Mouse (Mus musculus) NIH3T3 (cell line): ENCODE measurements around the gene Gli2.

Experiments
- DNase-seq: peaks from one replicate; pipeline ENCODE4 v3.0.0-alpha.2; 2012; ENCODE audit warnings: low read depth

Gli2 gene

GRCm38 (mm10) chr1:119051192-119051937 lies 2.1 kb downstream of the Gli2 start:
- peak; percentile 68 for DNase-seq

DNA sequence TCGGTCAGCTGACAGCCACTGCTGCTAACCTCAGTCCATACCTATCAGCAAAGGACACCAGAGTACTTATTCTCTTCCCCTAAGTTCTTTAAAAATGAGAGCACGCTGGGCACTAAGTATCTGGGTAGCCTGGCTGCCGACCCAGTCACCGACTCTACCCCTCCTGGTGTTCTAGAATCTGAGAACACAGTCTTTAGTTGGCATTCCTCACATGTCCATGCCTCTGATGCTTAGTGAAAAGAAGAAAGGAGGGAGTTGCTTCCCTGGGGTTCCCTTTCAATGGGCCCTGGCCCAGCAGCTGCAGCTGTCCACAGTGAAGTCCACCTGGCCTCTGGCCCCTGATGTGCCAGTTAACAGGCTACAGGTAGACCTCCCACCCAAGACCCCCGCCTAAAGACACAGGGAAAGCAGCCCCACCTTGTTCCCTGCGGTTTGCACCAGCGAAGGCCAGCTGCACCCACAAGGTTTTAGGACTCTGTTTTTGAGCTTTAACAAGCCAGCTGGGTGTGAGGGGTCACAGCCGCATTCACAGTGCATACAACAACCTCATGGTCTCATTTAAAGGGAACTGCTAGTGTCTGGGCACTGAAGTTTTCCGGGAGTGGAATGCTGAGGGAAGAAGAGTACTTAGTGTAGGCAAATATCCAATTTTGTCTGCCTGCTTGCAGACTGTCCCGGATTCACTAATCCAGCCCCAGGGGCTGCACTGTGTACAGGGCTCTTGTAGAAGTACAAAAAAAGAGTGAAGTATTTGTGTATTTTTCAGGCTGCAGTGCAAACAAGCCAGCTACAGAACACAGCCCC lies 3.4 kb downstream of the Gli2 start:
- no peak for DNase-seq

DNA sequence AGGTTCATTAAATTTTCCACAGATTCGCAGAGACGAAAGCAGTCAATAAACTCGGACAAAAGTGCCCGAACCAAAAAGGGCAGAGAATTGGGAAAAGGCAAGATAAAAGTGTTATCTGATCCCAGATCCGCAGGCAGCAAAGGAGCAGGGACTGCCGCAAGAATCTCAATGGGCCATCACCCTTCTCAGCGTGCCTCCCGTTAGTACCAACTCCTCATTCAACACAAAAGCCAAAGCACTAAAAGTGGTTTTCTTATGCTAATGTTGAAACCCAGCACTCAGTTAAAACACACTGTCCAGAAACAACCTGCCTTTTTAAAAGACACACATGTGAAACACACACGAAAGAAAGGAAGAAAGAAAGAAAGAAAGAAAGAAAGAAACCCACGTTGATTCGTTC lies 4.4 kb downstream of the Gli2 start:
- DNase-seq: no peak

DNA sequence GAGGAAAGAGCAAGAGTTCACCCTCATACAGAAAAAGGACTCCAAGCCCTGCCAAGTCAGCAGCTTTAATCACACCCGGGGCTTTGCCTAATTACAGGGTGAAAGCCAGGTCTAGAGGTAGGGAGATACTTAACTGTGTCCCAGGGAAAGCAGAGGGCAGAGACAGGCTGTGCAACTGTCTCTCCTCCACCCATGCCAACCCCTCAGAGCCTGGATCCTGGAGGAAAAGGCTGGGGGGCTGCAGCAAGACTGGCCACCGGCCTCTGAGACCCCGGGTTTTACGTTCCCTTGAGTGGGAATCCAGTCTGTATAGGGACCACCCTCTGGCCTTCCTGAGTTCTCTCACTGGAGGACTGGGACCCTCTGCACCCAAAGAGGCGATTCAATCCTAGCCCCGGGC lies 4.9 kb downstream of the Gli2 start:
- DNase-seq: no peak

- DNase-seq: peak; percentile 73
Observed at GRCm38 (mm10) chr1:119047462-119048371, 5.7 kb downstream of the Gli2 start.

DNA sequence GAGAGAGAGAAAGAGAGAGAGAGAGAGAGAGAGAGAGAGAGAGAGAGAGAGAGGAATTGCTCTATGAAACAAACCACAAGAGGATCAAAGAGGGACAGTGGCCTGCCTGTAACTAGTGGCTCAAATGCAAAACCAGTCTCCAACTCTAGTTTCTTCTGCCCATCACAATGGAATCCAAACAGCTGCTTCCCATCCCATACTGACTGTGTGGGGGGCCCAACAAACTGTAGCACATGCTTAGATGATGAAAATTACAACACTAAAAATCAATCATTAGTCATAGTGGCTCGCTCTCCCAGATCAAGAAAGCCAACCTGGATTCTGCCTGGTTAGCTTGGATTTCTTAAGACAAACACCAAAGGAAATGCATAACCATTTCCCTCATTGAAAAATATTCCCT lies 15.0 kb downstream of the Gli2 start:
- no peak for DNase-seq

GRCm38 (mm10) chr1:119035931-119036330 lies 17.5 kb downstream of the Gli2 start:
- no peak for DNase-seq

DNA sequence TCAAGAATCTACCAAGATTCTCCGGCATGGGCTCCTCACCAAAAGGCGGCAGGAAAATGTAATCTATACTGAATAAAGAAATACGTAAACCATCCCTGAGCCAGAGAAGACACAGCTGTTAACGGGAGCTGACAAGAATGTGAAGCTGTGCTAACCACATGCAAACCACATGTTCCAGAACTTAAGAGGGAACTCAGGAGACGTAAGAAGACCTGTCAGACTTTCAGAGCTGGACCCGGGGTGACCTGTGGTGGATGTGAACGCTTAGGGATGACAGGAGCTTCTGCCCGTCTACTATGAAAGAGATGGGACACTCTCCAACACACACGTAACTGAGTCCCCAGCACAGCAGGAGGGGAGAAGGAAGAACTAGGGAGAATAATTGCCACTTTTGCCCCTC lies 18.1 kb downstream of the Gli2 start:
- DNase-seq: no peak

GRCm38 (mm10) chr1:119034163-119034705 lies 19.2 kb downstream of the Gli2 start:
- DNase-seq: peak; percentile 18

DNA sequence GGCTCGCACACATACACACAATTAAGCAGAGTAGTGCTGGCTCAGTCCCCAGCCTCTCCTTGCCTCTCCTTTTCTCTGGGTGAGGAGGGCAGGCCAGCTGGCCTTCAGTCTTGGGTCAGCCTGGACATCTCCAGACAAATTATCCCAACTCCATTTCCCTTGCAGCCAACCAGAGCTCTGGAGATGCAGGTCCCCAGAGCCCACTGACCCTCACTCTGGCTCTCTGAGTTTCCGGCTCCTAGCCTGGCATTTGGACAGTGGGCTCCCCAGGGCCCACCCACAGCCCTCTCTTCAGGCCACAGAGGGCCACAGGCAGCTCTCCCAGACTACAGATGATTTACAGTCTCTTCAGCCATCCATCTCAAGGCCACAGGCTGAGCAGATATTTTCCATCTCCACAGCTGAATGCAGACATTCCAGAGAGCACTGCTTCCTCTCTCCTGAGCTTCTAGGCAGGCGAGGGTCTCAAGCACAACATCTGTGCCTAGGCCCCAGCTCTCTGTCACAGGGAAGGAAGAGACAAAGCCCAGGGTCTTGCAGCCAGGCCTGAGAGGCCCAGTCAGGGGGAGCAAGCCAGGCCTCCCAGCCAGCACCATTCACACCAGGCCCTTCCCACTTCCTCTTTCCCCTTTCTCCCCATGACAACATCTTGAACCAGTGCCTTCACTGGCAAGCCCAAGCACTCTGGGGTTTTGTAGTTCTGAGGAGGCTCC lies 19.8 kb downstream of the Gli2 start:
- DNase-seq: peak; percentile 92

GRCm38 (mm10) chr1:119031185-119031584 lies 22.2 kb downstream of the Gli2 start:
- DNase-seq: peak; percentile 41

DNA sequence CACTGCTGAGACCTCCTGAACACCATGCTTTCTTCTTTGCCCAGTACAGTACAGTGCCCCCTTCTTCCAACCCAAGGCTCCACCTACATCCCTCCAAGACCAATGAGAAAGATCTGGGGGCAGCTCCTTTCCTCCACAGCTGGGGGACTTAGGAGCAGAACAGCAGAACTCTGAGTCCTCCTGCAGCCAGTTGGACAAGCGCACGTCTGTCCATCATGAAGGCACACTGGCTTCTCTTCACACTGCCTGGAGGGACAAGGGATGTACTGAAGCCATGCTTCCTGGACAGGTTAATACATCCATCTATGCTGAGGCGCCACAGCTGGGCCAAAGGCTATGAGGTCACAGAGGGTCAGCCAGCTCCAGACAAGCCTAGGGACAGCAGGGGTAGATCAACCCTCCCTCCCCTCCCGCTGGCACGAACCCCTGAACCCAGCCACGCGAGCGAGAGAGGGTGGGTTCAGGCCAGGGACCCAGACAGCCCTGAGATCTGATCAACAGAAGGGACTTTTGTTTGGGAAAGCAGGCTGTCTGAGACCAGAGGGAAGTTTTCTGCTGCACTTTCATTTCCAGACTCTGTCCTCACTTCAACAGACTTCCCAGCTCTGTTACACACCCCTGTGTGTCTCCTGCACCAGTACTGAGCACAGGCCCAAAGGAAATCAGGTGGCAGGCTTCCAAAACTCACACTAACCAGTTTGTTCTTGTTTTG lies 27.6 kb downstream of the Gli2 start:
- DNase-seq: no peak

DNA sequence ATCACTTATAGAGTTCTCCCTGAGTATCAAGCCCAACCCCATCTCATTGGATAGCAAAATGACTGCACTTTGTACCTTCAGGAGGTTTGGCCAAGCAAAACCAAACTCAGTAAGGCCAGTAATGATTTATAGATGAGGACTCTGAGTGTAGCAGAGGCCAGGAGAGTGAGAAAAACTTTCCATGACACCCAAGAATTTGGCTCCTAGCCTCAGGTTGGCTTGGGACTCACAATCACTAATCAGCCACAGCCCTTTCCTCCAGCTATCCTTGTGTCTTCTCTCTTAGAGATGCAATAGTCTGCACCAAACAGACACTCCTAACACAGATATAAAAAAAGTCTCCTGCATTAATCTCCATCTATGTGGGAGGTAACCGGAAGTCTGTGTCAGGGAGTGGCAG lies 31.1 kb downstream of the Gli2 start:
- peak; percentile 83 for DNase-seq

DNA sequence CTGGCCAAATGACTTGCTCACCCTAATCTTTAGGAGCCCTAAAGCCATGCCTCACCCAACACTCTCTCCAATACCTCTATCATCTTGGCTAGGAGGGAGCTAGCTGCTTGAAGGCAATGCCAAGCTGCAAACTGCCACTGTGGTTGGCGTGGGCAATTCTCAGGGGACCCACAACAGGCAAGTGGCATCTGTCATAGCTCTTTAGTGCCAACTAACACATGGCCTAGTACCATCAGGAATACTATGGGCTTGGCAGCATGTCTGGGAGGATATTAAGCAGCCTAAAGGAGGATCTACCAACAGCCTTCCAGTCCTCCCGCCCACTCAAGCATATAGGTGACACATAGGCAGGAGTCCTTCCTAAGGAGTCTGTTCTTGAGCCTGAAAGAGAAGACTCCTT lies 33.3 kb downstream of the Gli2 start:
- no peak for DNase-seq

DNA sequence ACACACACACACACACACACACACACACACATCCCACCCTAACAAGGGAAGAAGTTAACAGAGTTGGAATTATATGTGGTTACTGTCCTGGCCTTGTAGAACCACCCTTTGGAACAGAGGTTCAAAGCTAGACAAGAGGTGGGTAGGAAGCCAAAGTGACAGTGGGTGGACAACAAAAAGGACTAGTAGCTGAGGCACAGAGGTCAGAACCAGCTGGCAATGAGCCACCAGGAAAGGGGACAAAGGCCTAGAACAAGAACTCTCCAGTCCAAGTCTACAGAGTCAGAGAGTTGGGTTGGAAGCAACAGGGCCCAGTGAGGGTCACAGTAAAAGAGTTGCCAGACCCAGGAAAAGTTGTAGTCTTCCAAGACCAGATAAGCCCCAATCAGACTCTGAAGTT lies 34.4 kb downstream of the Gli2 start:
- DNase-seq: no peak

DNA sequence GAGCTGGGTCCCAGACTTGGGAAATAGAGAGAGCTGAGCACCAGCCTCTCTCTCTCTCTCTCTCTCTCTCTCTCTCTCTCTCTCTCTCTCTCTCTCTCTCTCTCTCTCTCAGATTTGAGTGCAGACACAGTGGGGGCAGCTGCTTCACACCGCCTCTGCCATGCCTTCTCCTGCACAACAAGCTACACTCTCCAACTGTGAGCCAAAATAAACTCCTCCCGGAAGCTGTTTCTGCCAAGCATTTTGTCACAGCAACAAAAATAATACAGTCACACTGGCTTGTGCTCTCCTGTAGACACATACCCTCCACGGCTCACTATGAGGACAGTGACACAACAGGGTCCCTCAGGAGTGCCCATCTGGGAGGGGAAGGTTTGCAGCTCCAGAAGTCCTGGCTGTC lies 36.6 kb downstream of the Gli2 start:
- no peak for DNase-seq

DNA sequence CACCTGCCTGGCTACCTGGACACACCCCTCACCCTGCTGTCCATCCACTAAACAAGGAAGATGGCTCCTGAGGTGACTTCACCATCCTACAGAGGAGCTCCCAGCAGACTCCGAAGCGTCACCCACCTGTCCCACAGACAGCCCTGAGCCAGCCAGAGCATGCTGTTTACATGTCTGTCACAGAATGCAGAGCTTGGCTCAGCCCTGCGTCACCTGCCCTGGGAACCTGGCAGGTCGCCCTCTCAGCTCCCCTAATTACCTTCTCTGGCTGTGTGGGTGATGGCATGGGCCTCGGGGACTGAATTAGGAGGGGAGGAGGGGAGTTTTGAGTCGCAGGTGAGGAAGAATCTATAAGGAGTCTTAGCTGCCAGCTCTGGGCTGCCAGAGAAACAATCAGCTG lies 38.3 kb downstream of the Gli2 start:
- DNase-seq: no peak

DNA sequence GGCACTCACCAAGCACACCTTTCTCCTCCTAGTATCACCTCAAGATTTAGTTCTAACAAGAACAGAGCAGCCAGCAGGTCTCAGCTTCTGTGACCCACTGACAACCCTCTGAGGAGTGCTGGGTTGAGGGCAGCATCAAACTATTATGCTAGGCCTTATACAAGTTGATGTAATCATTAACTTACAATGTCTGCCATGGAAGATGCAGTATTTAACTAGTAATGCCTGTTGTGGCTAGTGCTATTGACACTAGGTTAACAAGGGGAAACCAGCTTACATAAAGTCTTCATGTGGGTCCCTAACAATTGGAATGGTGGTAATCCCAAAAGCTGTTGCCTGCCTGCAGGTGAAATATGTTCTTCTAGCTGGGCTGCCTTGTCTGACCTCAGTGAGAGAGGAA lies 44.5 kb downstream of the Gli2 start:
- no peak for DNase-seq

GRCm38 (mm10) chr1:119003852-119004398 lies 49.5 kb downstream of the Gli2 start:
- peak; percentile 66 for DNase-seq

GRCm38 (mm10) chr1:119001454-119002034 lies 51.9 kb downstream of the Gli2 start:
- no peak for DNase-seq
